Mouse (Mus musculus): ENCODE measurements at regions not wholly inside any gene's neighbourhood (a gene's known extent, or its start where the extent isn't known, plus 50 kb on each side); places are given as distances from the start of the nearest gene placed in this dataset.

- H3K79me2 ChIP-seq (replicated peaks; ENCODE audit: control insufficient read depth, extremely low read depth, insufficient read depth, poor library complexity, severe bottlenecking) = no peaks in the 10 kb centered on the region
- no peaks in the 10 kb centered on the region for H3K36me3 ChIP-seq (replicated peaks in 1 of 2; ENCODE audit: control insufficient read depth in 1 of 2, insufficient read depth in 1 of 2, low read length in 1 of 2)
- no peak for TF ChIP-seq ZNF384 (IDR thresholded peaks at IDR 0.05; ENCODE audit: low read depth, low read length)
- TF ChIP-seq POLR2AphosphoS2 (IDR thresholded peaks at IDR 0.05; ENCODE audit: low read depth, low read length) = no peak
- no peak for TF ChIP-seq ZKSCAN1 (IDR thresholded peaks at IDR 0.05; ENCODE audit: borderline replicate concordance, low read depth, low read length)
- no peak for TF ChIP-seq MAX (IDR thresholded peaks at IDR 0.05; ENCODE audit: low read length)
- no peak for TF ChIP-seq ZMIZ1 (IDR thresholded peaks at IDR 0.05; ENCODE audit: low read depth, low read length)
- TF ChIP-seq MAZ (IDR thresholded peaks at IDR 0.05; ENCODE audit: low read depth, low read length) = no peak
- TF ChIP-seq SMC3 (IDR thresholded peaks at IDR 0.05; ENCODE audit: low read depth, low read length) = no peak
- TF ChIP-seq KAT2A (IDR thresholded peaks at IDR 0.05; ENCODE audit: insufficient replicate concordance, low read length) = no peak
- TF ChIP-seq RCOR1 (conservative IDR thresholded peaks at IDR 0.05; ENCODE audit: low read depth, low read length) = no peak
- TF ChIP-seq MEF2A (IDR thresholded peaks at IDR 0.05; ENCODE audit: borderline replicate concordance, low read depth, low read length) = no peak
- TF ChIP-seq CHD1 (IDR thresholded peaks at IDR 0.05; ENCODE audit: low read depth, low read length) = no peak
- TF ChIP-seq ZC3H11A (IDR thresholded peaks at IDR 0.05; ENCODE audit: low read depth, low read length) = no peak
- TF ChIP-seq TCF12 (IDR thresholded peaks at IDR 0.05; ENCODE audit: low read depth, low read length) = no peak
- no peak for TF ChIP-seq MAFK (IDR thresholded peaks at IDR 0.05; ENCODE audit: insufficient replicate concordance, low read length)
- TF ChIP-seq JUN (IDR thresholded peaks at IDR 0.05; ENCODE audit: insufficient read depth, low read depth, low read length) = no peak
- TF ChIP-seq MYC (IDR thresholded peaks at IDR 0.05; ENCODE audit: low read depth, low read length) = no peak
- no peak for TF ChIP-seq JUND (conservative IDR thresholded peaks at IDR 0.05; ENCODE audit: low read depth, low read length)
- no peak for TF ChIP-seq UBTF (IDR thresholded peaks at IDR 0.05; ENCODE audit: low read depth, low read length)
- dilution Hi-C loops (cut with MboI; ENCODE audit: extremely low pct_ligation_motif_present, extremely low pct_unique_long_range_greater_than_20kb, low sequenced_read_pairs) (no loop called here), in situ Hi-C loops (cut with MboI; ENCODE audit: low pct_ligation_motif_present, low pct_unique_long_range_greater_than_20kb, low sequenced_read_pairs) (loop anchor here (25.0 kb wide), 2 partner anchors 672 to 803 kb away; no protein-coding TSS in a partner anchor)
- no peak overlapping the region for H3K27ac ChIP-seq (ENCODE audit: insufficient read depth, low read depth)
- H3K9me3 ChIP-seq (replicated peaks; ENCODE audit: low read length) = no peaks in the 10 kb centered on the region
- H3K4me1 ChIP-seq (ENCODE audit: control insufficient read depth in 1 of 2, insufficient read depth in 2 of 2) = no peaks in the 10 kb centered on the region
- H3K27me3 ChIP-seq (replicated peaks) = no peaks in the 10 kb centered on the region
- H3K9ac ChIP-seq (ENCODE audit: insufficient read depth, low read depth) = no peak overlapping the region
- no peak overlapping the region for H3K4me3 ChIP-seq (replicated peaks in 1 of 3; ENCODE audit: low read depth in 2 of 3, low read length in 2 of 3, poor library complexity in 1 of 3)
- no peak for DNase-seq (ENCODE audit: extremely low read depth)
- H3K4me2 ChIP-seq (ENCODE audit: insufficient read depth, low read depth, poor library complexity, severe bottlenecking) = no peak overlapping the region
Measured at GRCm38 (mm10) chr15:56865035-56865804, 612.2 kb downstream of the Slc22a22 start.

- in situ Hi-C loops (cut with MboI; ENCODE audit: low pct_ligation_motif_present, low pct_unique_long_range_greater_than_20kb, low sequenced_read_pairs) (loop anchor here (25.0 kb wide), 2 partner anchors 679 to 796 kb away; no protein-coding TSS in a partner anchor), dilution Hi-C loops (cut with MboI; ENCODE audit: extremely low pct_ligation_motif_present, extremely low pct_unique_long_range_greater_than_20kb, low sequenced_read_pairs) (no loop called here)
- no peak for DNase-seq (ENCODE audit: extremely low read depth)
- Histone ChIP-seq H3K9me3 (replicated peaks; ENCODE audit: low read length) (no peaks in the 10 kb centered on the region), H3K27ac (ENCODE audit: insufficient read depth, low read depth) (no peak overlapping the region), H3K9ac (ENCODE audit: insufficient read depth, low read depth) (no peak overlapping the region), H3K4me3 (replicated peaks in 1 of 3; ENCODE audit: low read depth in 2 of 3, low read length in 2 of 3, poor library complexity in 1 of 3) (no peak overlapping the region), H3K36me3 (replicated peaks in 1 of 2; ENCODE audit: control insufficient read depth in 1 of 2, insufficient read depth in 1 of 2, low read length in 1 of 2) (no peaks in the 10 kb centered on the region), H3K4me2 (ENCODE audit: insufficient read depth, low read depth, poor library complexity, severe bottlenecking) (no peak overlapping the region), H3K27me3 (replicated peaks) (no peaks in the 10 kb centered on the region), H3K4me1 (ENCODE audit: control insufficient read depth in 1 of 2, insufficient read depth in 2 of 2) (no peaks in the 10 kb centered on the region; a peak in 1 of 4 replicates), H3K79me2 (replicated peaks; ENCODE audit: control insufficient read depth, extremely low read depth, insufficient read depth, poor library complexity, severe bottlenecking) (no peaks in the 10 kb centered on the region)
- no peak for TF ChIP-seq JUND (conservative IDR thresholded peaks at IDR 0.05; ENCODE audit: low read depth, low read length)
- no peak for TF ChIP-seq CHD1 (IDR thresholded peaks at IDR 0.05; ENCODE audit: low read depth, low read length)
- TF ChIP-seq POLR2AphosphoS2 (IDR thresholded peaks at IDR 0.05; ENCODE audit: low read depth, low read length) = no peak
- TF ChIP-seq ZMIZ1 (IDR thresholded peaks at IDR 0.05; ENCODE audit: low read depth, low read length) = no peak
- no peak for TF ChIP-seq ZC3H11A (IDR thresholded peaks at IDR 0.05; ENCODE audit: low read depth, low read length)
- TF ChIP-seq SMC3 (IDR thresholded peaks at IDR 0.05; ENCODE audit: low read depth, low read length) = no peak
- TF ChIP-seq MEF2A (IDR thresholded peaks at IDR 0.05; ENCODE audit: borderline replicate concordance, low read depth, low read length) = no peak
- TF ChIP-seq ZKSCAN1 (IDR thresholded peaks at IDR 0.05; ENCODE audit: borderline replicate concordance, low read depth, low read length) = no peak
Measured at GRCm38 (mm10) chr15:56858627-56859334, 618.6 kb downstream of the Slc22a22 start.
